Mouse (Mus musculus) heart, embryonic 12.5 days (tissue): ENCODE data around the gene Ykt6. TPM values are rescaled to one million over a fixed set of nuclear protein-coding genes. Genes with fewer than 3 reads are reported as not detected.

Experiments used
- ATAC-seq: fragments of 200-750 bp; cut with Nextera tagmentation; 2 replicates; pipeline ENCODE4 v1.8.0; 2017; ENCODE audit warnings: moderate TSS enrichment, moderate library complexity; ENCODE audit not compliant: insufficient number of reproducible peaks, low FRiP score
- H3K27ac ChIP-seq: fragments of 300-500 bp; sonication (generic); 2 replicates; pipeline ENCODE4 v1.5.1; 2016; ENCODE audit warnings: mild to moderate bottlenecking, moderate library complexity; ENCODE audit not compliant: poor library complexity, severe bottlenecking
- H3K27me3 ChIP-seq: fragments of 300-500 bp; sonication (generic); replicated peaks from 2 replicates; pipeline ENCODE4 v1.6.1; 2016; ENCODE audit warnings: mild to moderate bottlenecking, moderate library complexity
- H3K36me3 ChIP-seq: fragments of 300-500 bp; sonication (generic); 2 replicates; pipeline ENCODE4 v1.6.1; 2016; ENCODE audit warnings: mild to moderate bottlenecking, moderate library complexity
- H3K4me1 ChIP-seq: fragments of 300-500 bp; sonication (generic); replicated peaks from 2 replicates; pipeline ENCODE4 v1.6.1; 2016; ENCODE audit warnings: mild to moderate bottlenecking
- H3K4me2 ChIP-seq: fragments of 300-500 bp; sonication (generic); 2 replicates; pipeline ENCODE4 v1.6.1; 2016; ENCODE audit warnings: mild to moderate bottlenecking, moderate library complexity
- H3K4me3 ChIP-seq: fragments of 300-500 bp; sonication (generic); 2 replicates; pipeline ENCODE4 v1.5.1; 2016; ENCODE audit warnings: mild to moderate bottlenecking
- H3K9ac ChIP-seq: fragments of 300-500 bp; sonication (generic); 2 replicates; pipeline ENCODE4 v1.6.1; 2016; ENCODE audit warnings: mild to moderate bottlenecking, moderate library complexity
- H3K9me3 ChIP-seq: fragments of 300-500 bp; sonication (generic); replicated peaks from 2 replicates; pipeline ENCODE4 v1.6.1; 2016; ENCODE audit warnings: mild to moderate bottlenecking, moderate library complexity
- WGBS: fragments of 180-500 bp; shearing (Covaris S2); methylation state at CpG from one replicate; pipeline ENCODE4 v1.1.7; 2016; 5-methylcytosine and 5-hydroxymethylcytosine counted together
- polyA plus RNA-seq: library from polyadenylated mRNA; unstranded; fragments of >200 nt; fragmentation: Nextera tagmentation; extraction: Ambion mirVana; gene quantifications from 2 replicates; pipeline ENCODE4 v1.2.1, GENCODE M21; 2016

Ykt6 gene
- polyA plus RNA-seq, 1 experiment from 2014 or later = 42.0 TPM

DNA sequence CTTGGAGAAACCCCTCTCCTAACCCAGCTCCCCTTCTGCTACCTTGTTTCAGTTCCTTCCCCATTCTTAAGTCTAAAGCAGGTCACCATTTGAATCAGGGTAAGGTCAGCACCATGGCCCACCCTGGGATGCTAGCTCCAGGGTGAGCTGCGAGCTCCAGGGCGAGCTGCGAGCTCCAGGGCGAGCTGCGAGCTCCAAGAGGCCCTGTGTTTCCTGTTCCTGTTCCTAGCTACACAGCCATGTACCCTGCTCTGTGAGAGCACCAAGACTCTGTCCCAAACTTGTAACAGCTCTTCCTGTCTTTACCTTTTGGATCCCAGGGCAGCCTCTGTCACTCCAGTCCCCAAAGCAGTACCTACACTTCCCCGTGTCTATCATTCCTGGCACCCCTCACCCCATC is 18.6 kb downstream of the Ykt6 start:
- H3K9ac ChIP-seq = no peak overlapping the region
- WGBS = 68% methylated on average over 6 of the region's 6 CpGs
- H3K4me3 ChIP-seq = no peak overlapping the region
- H3K27ac ChIP-seq = no peak overlapping the region
- no peak for ATAC-seq
- H3K27me3 ChIP-seq = no peaks in the 10 kb centered on the region; the same call in none of the 2 replicates
- no peak overlapping the region for H3K4me2 ChIP-seq
- H3K4me1 ChIP-seq = peaks cover 22% of the 10 kb centered on the region
- no peaks in the 10 kb centered on the region for H3K9me3 ChIP-seq
- peaks cover 19% of the 10 kb centered on the region for H3K36me3 ChIP-seq

DNA sequence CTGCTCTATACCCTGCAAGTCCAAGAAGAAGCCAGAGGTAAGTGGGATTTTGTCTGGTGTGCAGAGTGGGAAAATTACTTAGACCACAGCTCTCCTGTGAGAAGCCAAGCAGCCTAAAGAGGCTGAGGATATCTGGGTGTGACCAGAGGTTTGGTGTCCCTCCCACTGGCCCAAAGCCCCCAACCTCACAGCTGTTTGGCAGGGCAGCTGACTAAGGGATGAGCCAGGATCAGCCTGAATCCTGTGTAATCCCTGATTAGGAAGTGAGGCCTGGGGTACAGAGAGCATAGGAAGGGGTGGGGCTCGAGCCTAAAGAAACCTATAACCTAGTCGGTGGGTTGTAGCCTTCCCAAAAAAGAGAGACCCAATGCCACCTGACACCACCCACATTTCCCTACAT is 19.6 kb downstream of the Ykt6 start:
- no peak overlapping the region for H3K9ac ChIP-seq
- H3K27me3 ChIP-seq = no peaks in the 10 kb centered on the region; the same call in none of the 2 replicates
- ATAC-seq = no peak
- no peak overlapping the region for H3K4me3 ChIP-seq
- 66% methylated on average over 2 of the region's 2 CpGs for WGBS
- H3K4me2 ChIP-seq = no peak overlapping the region
- no peak overlapping the region for H3K27ac ChIP-seq
- peaks cover 22% of the 10 kb centered on the region for H3K4me1 ChIP-seq
- no peaks in the 10 kb centered on the region for H3K9me3 ChIP-seq
- peaks cover 10% of the 10 kb centered on the region; the same call in 1 of the 2 replicates for H3K36me3 ChIP-seq

DNA sequence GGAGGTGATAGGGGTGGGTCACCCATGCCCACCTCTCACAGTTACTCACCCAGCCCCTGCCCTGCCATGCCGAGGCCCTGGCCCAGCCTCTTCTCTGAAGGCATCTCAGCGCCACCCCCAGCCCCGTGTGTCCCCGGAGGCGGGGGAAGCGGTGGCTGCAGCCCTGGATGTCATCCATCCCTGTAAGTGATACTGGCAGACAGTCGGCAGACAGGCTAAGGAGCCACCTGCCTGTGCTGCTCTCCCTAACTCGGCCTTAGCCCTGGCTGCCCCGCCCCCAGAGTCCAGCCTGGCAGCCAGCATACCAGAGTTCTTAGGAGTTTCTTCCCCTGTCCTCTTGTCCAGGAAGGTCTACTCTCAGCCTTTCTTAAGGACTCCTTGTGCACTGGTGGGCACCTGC is 20.6 kb downstream of the Ykt6 start:
- H3K4me2 ChIP-seq = no peak overlapping the region
- peaks cover 4% of the 10 kb centered on the region; the same call in 1 of the 2 replicates for H3K36me3 ChIP-seq
- 18% methylated on average over 9 of the region's 9 CpGs for WGBS
- no peak overlapping the region for H3K9ac ChIP-seq
- H3K27me3 ChIP-seq = no peaks in the 10 kb centered on the region; the same call in none of the 2 replicates
- no peak overlapping the region for H3K4me3 ChIP-seq
- no peak for ATAC-seq
- H3K9me3 ChIP-seq = no peaks in the 10 kb centered on the region
- H3K27ac ChIP-seq = no peak overlapping the region
- peaks cover 22% of the 10 kb centered on the region for H3K4me1 ChIP-seq

DNA sequence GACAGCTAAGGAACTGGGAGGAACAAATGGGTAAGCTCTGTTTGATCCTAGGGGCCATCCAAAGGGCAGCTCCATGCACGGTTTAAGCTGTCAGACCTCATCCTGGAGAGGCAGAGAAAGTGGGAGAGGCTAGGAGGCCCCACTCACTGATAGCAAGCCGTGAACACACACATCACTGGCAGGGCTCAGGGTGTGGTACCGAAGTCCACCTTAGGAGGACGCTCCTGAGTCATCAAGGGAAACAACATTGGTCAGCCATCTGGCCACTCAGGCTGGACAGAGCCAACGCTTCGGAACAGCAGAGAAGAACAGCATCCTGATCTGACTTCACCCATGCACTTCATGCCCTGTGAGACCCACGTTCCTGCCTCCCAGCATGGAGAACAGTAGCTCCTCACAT is 23.6 kb downstream of the Ykt6 start:
- H3K27ac ChIP-seq = no peak overlapping the region

DNA sequence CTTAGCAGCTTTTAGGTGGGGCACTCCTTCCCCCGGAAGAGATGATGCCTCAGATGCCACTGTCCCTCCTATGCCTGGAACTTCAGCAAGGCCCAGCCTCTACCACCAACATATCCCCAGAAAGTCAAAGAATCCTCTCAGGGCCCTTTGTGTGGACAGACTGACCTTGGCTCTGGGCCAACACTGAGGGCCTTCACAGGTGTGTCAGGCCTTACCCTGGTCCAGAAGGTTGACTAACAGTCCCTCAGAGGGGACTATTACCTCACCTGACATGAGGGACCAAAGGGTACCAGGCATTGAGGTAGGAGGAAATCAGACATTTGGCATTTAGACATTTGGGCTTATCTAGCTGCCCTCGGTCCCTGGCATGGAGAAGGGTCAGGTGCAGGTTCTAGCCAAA is 24.6 kb downstream of the Ykt6 start:
- H3K4me3 ChIP-seq = no peak overlapping the region
- H3K9me3 ChIP-seq = no peaks in the 10 kb centered on the region
- no peaks in the 10 kb centered on the region for H3K36me3 ChIP-seq
- no peak overlapping the region for H3K9ac ChIP-seq
- no peak for ATAC-seq
- 0 out of 2 replicates have a peak, but pooled peaks cover 7% of the 10 kb centered on the region for H3K4me1 ChIP-seq
- 83% methylated on average over 2 of the region's 2 CpGs for WGBS
- no peak overlapping the region for H3K27ac ChIP-seq
- H3K4me2 ChIP-seq = no peak overlapping the region
- H3K27me3 ChIP-seq = no peaks in the 10 kb centered on the region; the same call in 1 of the 2 replicates

More for the DNA sequence above, 23.6 kb downstream of the Ykt6 start:
- H3K4me3 ChIP-seq = no peak overlapping the region
- H3K27me3 ChIP-seq = no peaks in the 10 kb centered on the region; the same call in none of the 2 replicates
- H3K4me2 ChIP-seq = no peak overlapping the region
- H3K9me3 ChIP-seq = no peaks in the 10 kb centered on the region
- H3K36me3 ChIP-seq = no peaks in the 10 kb centered on the region
- ATAC-seq = no peak
- no peak overlapping the region for H3K9ac ChIP-seq
- 0 out of 2 replicates have a peak, but pooled peaks cover 7% of the 10 kb centered on the region for H3K4me1 ChIP-seq
- WGBS = 72% methylated on average over 7 of the region's 7 CpGs

DNA sequence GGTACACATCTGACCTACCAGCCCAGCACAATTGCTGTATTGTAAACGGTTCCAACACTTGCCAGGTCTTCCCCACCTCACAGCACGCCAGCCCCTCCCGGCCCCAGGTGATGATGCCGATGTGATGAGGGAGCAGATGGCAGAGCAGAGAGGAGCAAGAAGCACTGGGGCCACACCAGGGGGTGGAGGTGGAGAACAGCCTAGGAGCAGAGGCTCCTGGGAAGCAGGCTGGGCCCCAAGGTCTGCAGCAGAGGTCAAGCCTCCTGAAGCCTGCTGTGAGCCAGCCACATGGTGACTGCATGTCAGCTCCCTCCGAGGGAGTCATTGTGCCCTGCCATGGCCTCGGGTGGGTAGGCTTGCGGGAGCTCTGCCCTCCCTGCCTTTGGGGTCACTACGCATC is 25.1 kb downstream of the Ykt6 start:
- Histone ChIP-seq H3K36me3 (no peaks in the 10 kb centered on the region), H3K27me3 (no peaks in the 10 kb centered on the region; the same call in 1 of the 2 replicates), H3K9ac (no peak overlapping the region), H3K4me2 (no peak overlapping the region), H3K9me3 (no peaks in the 10 kb centered on the region), H3K4me1 (0 out of 2 replicates have a peak, but pooled peaks cover 7% of the 10 kb centered on the region), H3K4me3 (no peak overlapping the region), H3K27ac (no peak overlapping the region)
- WGBS = 64% methylated on average over 8 of the region's 8 CpGs
- no peak for ATAC-seq

DNA sequence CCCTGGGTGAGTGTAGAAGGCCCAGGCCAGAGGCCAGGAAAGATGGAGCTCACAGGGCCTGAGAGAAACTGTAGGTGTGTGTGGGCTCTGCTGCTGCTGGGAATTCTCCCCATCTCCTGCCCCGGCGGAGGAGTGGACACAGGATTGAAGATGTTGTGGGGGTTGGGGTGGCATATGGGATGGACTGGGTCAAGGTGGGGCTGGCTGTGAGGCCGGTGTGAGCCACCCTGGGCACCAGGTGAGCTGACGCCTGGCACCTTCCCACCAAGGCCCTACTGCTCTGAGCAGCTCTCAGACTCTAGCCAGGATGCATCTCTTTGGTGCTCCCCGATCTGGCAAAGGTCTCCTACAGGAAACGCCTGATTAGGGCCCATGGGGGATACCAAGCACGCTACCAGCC is 25.8 kb downstream of the Ykt6 start:
- ATAC-seq = no peak
- Histone ChIP-seq H3K4me3 (no peak overlapping the region), H3K36me3 (no peaks in the 10 kb centered on the region), H3K4me1 (0 out of 2 replicates have a peak, but pooled peaks cover 1% of the 10 kb centered on the region), H3K27me3 (no peaks in the 10 kb centered on the region; the same call in 1 of the 2 replicates), H3K4me2 (no peak overlapping the region), H3K9me3 (no peaks in the 10 kb centered on the region), H3K9ac (no peak overlapping the region), H3K27ac (no peak overlapping the region)
- 80% methylated on average over 7 of the region's 7 CpGs for WGBS

DNA sequence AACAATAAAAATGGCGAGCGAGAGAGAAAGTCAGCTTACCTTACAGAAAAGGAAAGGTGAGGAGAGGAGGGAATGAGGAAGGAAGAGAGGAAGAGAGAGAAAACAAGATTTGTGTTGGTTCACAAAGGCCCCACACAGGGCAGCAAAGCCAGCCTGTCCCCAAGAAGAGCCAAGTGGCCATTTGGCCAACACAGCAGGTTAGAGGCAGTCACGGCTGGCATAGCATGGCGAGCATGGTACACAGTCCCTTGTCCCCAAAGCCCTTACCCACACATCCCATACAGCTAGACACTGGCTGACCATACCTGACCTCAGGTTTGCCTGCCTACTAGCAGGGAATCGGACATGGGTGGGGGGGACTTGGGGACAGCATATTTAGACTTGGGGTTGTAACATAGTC is 28.1 kb downstream of the Ykt6 start:
- 70% methylated on average over 5 of the region's 5 CpGs for WGBS
- H3K9me3 ChIP-seq = no peaks in the 10 kb centered on the region
- H3K27me3 ChIP-seq = 0 out of 2 replicates have a peak, but pooled peaks cover 4% of the 10 kb centered on the region
- no peak overlapping the region for H3K9ac ChIP-seq
- no peak overlapping the region for H3K27ac ChIP-seq
- no peaks in the 10 kb centered on the region for H3K36me3 ChIP-seq
- H3K4me3 ChIP-seq = no peak overlapping the region
- no peak overlapping the region for H3K4me2 ChIP-seq
- ATAC-seq = no peak
- H3K4me1 ChIP-seq = no peaks in the 10 kb centered on the region

DNA sequence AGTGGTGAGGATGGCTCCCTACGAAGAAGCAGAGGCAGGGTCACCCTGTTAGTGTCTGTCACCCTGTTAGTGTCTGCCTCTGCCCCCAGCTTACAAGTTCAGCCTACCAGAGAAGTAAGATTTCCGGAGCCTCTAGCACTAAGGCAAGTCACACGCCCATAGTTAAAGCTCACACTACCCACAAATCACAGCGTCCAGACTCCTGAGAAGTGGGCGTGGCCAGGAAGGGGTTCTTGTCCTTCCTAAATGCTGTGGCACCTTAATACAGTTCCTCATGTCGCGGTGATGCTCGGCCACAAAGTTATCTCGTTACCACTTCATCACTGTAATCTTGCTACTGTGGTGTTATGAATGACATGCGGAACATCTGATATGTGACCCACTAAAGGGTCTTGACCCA is 32.6 kb downstream of the Ykt6 start:
- no peaks in the 10 kb centered on the region for H3K9me3 ChIP-seq
- 70% methylated on average over 10 of the region's 10 CpGs for WGBS
- H3K4me1 ChIP-seq = no peaks in the 10 kb centered on the region
- no peak overlapping the region for H3K4me3 ChIP-seq
- no peak overlapping the region for H3K27ac ChIP-seq
- H3K36me3 ChIP-seq = no peaks in the 10 kb centered on the region
- H3K27me3 ChIP-seq = 0 out of 2 replicates have a peak, but pooled peaks cover 4% of the 10 kb centered on the region
- no peak overlapping the region for H3K4me2 ChIP-seq
- no peak for ATAC-seq
- no peak overlapping the region for H3K9ac ChIP-seq

DNA sequence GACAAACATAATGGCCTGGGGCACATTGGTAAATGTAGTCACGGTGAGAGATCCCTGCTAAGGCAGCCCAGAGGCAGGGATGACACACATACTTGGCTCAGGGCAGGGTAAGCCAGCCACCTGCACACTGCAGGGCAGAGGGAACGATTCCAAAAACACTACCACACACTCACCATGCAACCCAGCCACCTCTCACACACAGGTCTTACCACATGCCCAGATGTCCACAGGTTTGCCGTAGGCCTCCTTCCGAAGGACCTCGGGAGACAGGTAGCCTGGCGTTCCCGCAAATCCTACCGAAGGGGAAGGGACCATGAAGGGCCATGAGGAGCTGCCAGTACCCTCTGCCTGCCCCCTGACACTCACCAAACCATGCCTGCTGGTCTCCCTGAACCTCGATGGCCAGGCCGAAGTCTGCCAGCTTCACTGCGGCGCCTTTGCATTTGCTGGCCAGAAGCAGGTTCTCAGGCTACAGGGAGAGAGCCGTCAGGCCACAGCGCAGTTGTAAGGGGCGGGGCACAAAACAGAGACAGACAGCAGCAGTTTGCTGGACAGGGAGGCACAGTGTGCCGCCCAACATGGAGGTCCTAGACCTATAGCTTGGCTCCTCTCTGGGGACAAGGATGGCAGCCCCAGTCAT is 34.6 kb downstream of the Ykt6 start:
- Histone ChIP-seq H3K27me3 (0 out of 2 replicates have a peak, but pooled peaks cover 4% of the 10 kb centered on the region), H3K27ac (no peak overlapping the region), H3K4me3 (no peak overlapping the region), H3K4me2 (no peak overlapping the region), H3K36me3 (no peaks in the 10 kb centered on the region), H3K4me1 (no peaks in the 10 kb centered on the region), H3K9me3 (no peaks in the 10 kb centered on the region), H3K9ac (no peak overlapping the region)
- WGBS = 77% methylated on average over 16 of the region's 16 CpGs
- ATAC-seq = no peak

DNA sequence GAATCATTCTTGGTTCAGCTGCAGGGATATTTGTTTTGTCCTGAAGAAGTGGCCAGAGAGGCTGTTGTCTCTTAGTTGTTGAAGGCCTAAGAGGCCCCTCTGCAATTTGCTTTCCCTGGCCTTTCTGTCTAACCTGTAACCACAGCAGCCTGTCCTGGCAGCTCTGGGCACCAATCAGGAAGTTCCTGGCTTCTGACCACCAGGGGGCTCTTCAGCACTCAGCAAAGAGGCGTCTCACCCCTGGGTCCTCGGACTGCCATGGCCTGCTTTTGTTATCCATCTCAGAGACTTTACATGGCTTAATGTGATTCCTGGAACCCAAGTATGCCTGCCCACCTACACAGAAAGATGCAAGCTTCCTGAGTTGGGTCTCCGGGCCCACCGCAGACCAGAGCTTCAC is 35.4 kb downstream of the Ykt6 start:
- ATAC-seq = no peak
- WGBS = 29% methylated on average over 4 of the region's 4 CpGs

DNA sequence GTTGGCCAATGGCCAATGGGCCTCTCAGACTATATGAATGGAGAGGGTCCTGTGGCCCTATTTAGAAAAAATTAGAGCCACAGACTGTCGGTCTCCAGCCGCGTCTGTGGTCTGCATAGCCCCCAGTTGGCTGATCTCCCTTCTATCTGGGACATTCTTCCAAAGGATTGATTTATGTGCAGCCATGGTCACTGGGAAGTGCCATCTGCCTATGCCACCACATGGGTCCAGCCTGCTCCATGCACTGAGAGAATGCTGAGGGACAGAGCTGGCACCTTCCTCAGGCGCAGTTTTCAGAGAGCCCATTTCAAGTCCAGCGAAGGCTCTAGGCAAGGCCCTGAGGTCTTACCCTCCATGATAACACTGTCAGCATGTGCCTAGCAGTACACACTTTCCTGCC is 38.7 kb downstream of the Ykt6 start:
- Histone ChIP-seq H3K27me3 (no peaks in the 10 kb centered on the region), H3K4me2 (no peak overlapping the region), H3K9me3 (no peaks in the 10 kb centered on the region), H3K4me1 (peaks cover 7% of the 10 kb centered on the region), H3K4me3 (no peak overlapping the region), H3K36me3 (no peaks in the 10 kb centered on the region), H3K27ac (no peak overlapping the region), H3K9ac (no peak overlapping the region)
- no peak for ATAC-seq
- WGBS = 90% methylated on average over 5 of the region's 5 CpGs

More for the DNA sequence above, 35.4 kb downstream of the Ykt6 start:
- H3K36me3 ChIP-seq = no peaks in the 10 kb centered on the region
- H3K4me3 ChIP-seq = no peak overlapping the region
- H3K27ac ChIP-seq = no peak overlapping the region
- H3K4me1 ChIP-seq = no peaks in the 10 kb centered on the region
- 0 out of 2 replicates have a peak, but pooled peaks cover 4% of the 10 kb centered on the region for H3K27me3 ChIP-seq
- no peaks in the 10 kb centered on the region for H3K9me3 ChIP-seq
- no peak overlapping the region for H3K9ac ChIP-seq
- H3K4me2 ChIP-seq = no peak overlapping the region
